Mouse (Mus musculus): ENCODE measurements around the gene Nr1d2. TPM values are rescaled to one million over a fixed set of nuclear protein-coding genes. Genes with fewer than 3 reads are reported as not detected.
A peak's percentile ranks its signal among the peaks of the same experiment; 100 is the strongest.
"Not testable (repeated sequence)": the region's sequence is repeated elsewhere in the genome, so short reads cannot be mapped to it uniquely, and the experiment has no call there.

Nr1d2 gene
- total RNA-seq, 2 experiments from 2014 or later, result 74.2 to 97.1 TPM

GRCm38 (mm10) chr14:18263427-18263826 lies 24.5 kb upstream of the Nr1d2 start:
- Histone ChIP-seq H3K4me3 (no peak overlapping the region), H3K27ac (no peak overlapping the region)
- DNase-seq (ENCODE audit: extremely low spot score in 1 of 2, low spot score in 2 of 2), result no peak
- no peak for TF ChIP-seq CTCF (IDR thresholded peaks at IDR 0.05)
- intact Hi-C loops (cut with DNase I), result loop anchor here (2.0 kb wide), 1 partner anchor 25 kb away; the partner anchor contains the start of gene Nr1d2

GRCm38 (mm10) chr14:18261203-18261602 lies 22.3 kb upstream of the Nr1d2 start:
- intact Hi-C loops (cut with DNase I), result no loop called here
- DNase-seq (ENCODE audit: extremely low spot score in 1 of 2, low spot score in 2 of 2), result no peak
- TF ChIP-seq CTCF (IDR thresholded peaks at IDR 0.05), result no peak
- H3K27ac ChIP-seq, result no peak overlapping the region
- H3K4me3 ChIP-seq, result no peak overlapping the region

- no peak for TF ChIP-seq CTCF (IDR thresholded peaks at IDR 0.05)
- Histone ChIP-seq H3K4me3 (no peak overlapping the region), H3K27ac (no peak overlapping the region)
- intact Hi-C loops (cut with DNase I), result no loop called here
- no peak for DNase-seq (ENCODE audit: extremely low spot score in 1 of 2, low spot score in 2 of 2)
These were observed 3.8 kb upstream of the Nr1d2 start for GRCm38 (mm10) chr14:18242638-18243130.

- no peak overlapping the region for H3K27ac ChIP-seq
- no peak for DNase-seq (ENCODE audit: extremely low spot score in 1 of 2, low spot score in 2 of 2)
- TF ChIP-seq CTCF (IDR thresholded peaks at IDR 0.05), result no peak
- intact Hi-C loops (cut with DNase I), result no loop called here
- H3K4me3 ChIP-seq, result no peak overlapping the region
These were observed 2.9 kb upstream of the Nr1d2 start for GRCm38 (mm10) chr14:18241786-18242185.

- Histone ChIP-seq H3K4me3 (no peak overlapping the region; the same call in 1 of the 2 replicates), H3K27ac (peak overlapping the region; percentile 8; the same call in 1 of the 2 replicates)
- DNase-seq (ENCODE audit: extremely low spot score in 1 of 2, low spot score in 2 of 2), result no peak
- intact Hi-C loops (cut with DNase I), result no loop called here
- TF ChIP-seq CTCF (IDR thresholded peaks at IDR 0.05), result no peak
These were observed 1.2 kb upstream of the Nr1d2 start for GRCm38 (mm10) chr14:18240132-18240531.

- peak; percentile 98 for DNase-seq (ENCODE audit: extremely low spot score in 1 of 2, low spot score in 2 of 2)
- TF ChIP-seq CTCF (IDR thresholded peaks at IDR 0.05), result no peak
- peak overlapping the region; percentile 93 for H3K4me3 ChIP-seq
- peak overlapping the region; percentile 100 for H3K27ac ChIP-seq
- intact Hi-C loops (cut with DNase I), result loop anchor here (2.0 kb wide), 1 partner anchor 25 kb away; no protein-coding TSS in a partner anchor
These were observed 687 bp downstream of the Nr1d2 start for GRCm38 (mm10) chr14:18238131-18238749.

- intact Hi-C loops (cut with DNase I), result no loop called here
- H3K27ac ChIP-seq, result peak overlapping the region; percentile 100
- no peak for DNase-seq (ENCODE audit: extremely low spot score in 1 of 2, low spot score in 2 of 2)
- TF ChIP-seq CTCF (IDR thresholded peaks at IDR 0.05), result no peak
- H3K4me3 ChIP-seq, result peak overlapping the region; percentile 93
These were observed 1.5 kb downstream of the Nr1d2 start for GRCm38 (mm10) chr14:18237381-18237780.

- H3K27ac ChIP-seq; H3K4me3 ChIP-seq; intact Hi-C loops (cut with DNase I); DNase-seq (ENCODE audit: extremely low spot score in 1 of 2, low spot score in 2 of 2): not testable (repeated sequence)
These were observed 2.3 kb downstream of the Nr1d2 start for GRCm38 (mm10) chr14:18236496-18237235.

GRCm38 (mm10) chr14:18233981-18234960 lies 4.7 kb downstream of the Nr1d2 start:
- peak overlapping the region; percentile 4; the same call in 1 of the 2 replicates for H3K27ac ChIP-seq
- TF ChIP-seq CTCF (IDR thresholded peaks at IDR 0.05), result no peak
- no peak overlapping the region for H3K4me3 ChIP-seq
- intact Hi-C loops (cut with DNase I), result no loop called here
- DNase-seq (ENCODE audit: extremely low spot score in 1 of 2, low spot score in 2 of 2), result no peak

GRCm38 (mm10) chr14:18233076-18233475 lies 5.9 kb downstream of the Nr1d2 start:
- intact Hi-C loops (cut with DNase I), result no loop called here
- TF ChIP-seq CTCF (IDR thresholded peaks at IDR 0.05), result no peak
- no peak for DNase-seq (ENCODE audit: extremely low spot score in 1 of 2, low spot score in 2 of 2)
- Histone ChIP-seq H3K4me3 (no peak overlapping the region), H3K27ac (no peak overlapping the region)

- H3K4me3 ChIP-seq; intact Hi-C loops (cut with DNase I); H3K27ac ChIP-seq; DNase-seq (ENCODE audit: extremely low spot score in 1 of 2, low spot score in 2 of 2): not testable (repeated sequence)
These were observed 7.1 kb downstream of the Nr1d2 start for GRCm38 (mm10) chr14:18231866-18232265.

GRCm38 (mm10) chr14:18229751-18230150 lies 9.2 kb downstream of the Nr1d2 start:
- H3K27ac ChIP-seq; DNase-seq (ENCODE audit: extremely low spot score in 1 of 2, low spot score in 2 of 2); intact Hi-C loops (cut with DNase I); H3K4me3 ChIP-seq: not testable (repeated sequence)

- H3K4me3 ChIP-seq; DNase-seq (ENCODE audit: extremely low spot score in 1 of 2, low spot score in 2 of 2); intact Hi-C loops (cut with DNase I); H3K27ac ChIP-seq: not testable (repeated sequence)
These were observed 12.7 kb downstream of the Nr1d2 start for GRCm38 (mm10) chr14:18226181-18226580.

- H3K4me3 ChIP-seq; H3K27ac ChIP-seq; DNase-seq (ENCODE audit: extremely low spot score in 1 of 2, low spot score in 2 of 2); intact Hi-C loops (cut with DNase I): not testable (repeated sequence)
These were observed 13.5 kb downstream of the Nr1d2 start for GRCm38 (mm10) chr14:18225431-18225830.
